Mouse (Mus musculus): ENCODE measurements around the gene Tbc1d32.

Tbc1d32 gene

DNA sequence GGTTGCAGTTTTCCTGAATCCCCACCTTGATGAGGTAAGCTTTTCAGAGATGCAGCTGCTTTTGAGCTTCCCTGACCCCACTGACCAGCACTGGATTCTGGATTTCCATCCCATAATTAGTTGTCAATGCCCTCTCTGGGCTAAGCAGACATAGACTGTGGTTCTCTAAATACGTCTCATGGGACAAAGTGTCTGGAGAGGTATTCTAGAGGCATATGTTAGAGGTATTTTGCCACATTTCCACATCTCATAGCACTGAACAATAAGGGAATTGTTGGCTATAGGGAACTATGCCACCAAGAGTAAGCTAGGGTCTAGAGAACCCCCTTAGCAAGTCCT lies 121.5 kb downstream of the Tbc1d32 start:
- DNase-seq (ENCODE audit: low spot score): no peak

- peak; percentile 87 for DNase-seq (ENCODE audit: low spot score)
Observed at GRCm38 (mm10) chr10:56106333-56106995, 122.0 kb downstream of the Tbc1d32 start, which contains the start of gene Msl3l2. TSS of gene Msl3l2 (plus strand) at chr10:56106917.

DNA sequence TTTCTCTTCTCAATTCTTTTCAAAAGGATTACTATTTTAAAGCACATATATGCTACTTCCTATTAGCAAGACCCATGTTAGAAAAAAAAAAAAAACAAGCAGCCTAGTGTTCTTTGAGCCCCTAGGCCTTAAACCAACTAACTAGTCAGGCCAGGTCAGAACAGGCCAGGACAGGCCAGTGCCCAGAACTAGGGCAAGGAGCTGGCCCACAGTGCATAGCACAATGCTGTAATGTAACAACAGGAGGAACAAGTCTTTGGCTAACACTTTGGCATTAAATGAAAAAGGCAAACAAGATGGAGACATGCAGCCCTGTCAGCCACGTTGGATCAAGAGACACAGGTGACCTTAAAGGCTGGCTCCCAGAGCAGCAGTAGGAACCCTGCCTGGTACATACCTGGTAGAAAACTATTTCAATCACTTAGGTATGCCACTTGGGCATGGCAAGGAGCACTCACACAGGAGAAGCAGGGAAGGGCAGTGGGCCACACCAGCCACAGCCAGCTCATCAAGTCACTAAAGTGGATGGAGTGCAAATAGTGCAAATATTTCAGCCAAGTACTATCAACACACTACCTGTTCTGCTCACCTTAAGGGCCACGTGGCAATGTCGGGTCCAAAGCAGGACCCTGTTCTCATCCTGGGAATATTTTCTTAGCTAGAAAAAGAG lies 128.7 kb downstream of the Tbc1d32 start:
- DNase-seq (ENCODE audit: low spot score): no peak

DNA sequence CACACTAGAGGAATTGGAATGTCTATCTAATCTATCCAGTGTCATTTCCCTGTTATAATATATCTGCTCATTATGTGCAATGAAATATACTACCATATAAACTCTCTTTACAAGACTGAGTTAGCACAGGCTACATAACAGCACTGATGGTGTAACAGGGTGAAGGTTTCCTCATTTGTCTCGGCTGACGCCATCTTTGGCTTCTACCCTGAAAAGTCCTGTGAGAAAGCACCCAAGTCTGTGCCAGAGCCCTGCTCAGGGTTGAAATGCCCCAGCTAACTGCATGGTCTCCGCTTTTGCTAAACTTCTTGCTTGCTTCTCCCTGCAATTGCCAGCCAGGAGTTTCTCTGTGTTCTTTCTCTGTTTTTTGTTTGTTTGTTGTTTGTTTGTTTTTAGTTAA lies 129.4 kb downstream of the Tbc1d32 start:
- DNase-seq (ENCODE audit: low spot score): no peak

- DNase-seq (ENCODE audit: low spot score): no peak
Observed at GRCm38 (mm10) chr10:56096757-56097156, 131.7 kb downstream of the Tbc1d32 start.

DNA sequence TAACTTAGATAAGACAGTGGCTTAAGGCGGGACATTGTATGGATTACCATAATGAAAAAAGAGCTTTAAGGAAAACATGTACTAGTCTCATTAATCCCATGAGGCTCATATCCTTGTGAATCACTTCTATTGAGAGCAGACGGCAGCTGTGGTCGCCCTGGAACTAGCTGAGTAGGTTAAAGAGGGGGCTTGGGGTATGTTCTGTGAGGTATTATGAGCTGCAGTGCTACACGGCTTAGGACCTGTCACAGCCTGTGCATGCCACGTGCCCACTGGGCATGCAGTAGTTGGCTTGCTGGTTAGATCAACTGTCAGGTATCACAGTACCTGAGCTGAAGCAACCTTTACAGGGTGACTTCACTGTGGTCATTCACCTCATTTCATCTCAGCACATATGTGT lies 133.9 kb downstream of the Tbc1d32 start:
- no peak for DNase-seq (ENCODE audit: low spot score)

DNA sequence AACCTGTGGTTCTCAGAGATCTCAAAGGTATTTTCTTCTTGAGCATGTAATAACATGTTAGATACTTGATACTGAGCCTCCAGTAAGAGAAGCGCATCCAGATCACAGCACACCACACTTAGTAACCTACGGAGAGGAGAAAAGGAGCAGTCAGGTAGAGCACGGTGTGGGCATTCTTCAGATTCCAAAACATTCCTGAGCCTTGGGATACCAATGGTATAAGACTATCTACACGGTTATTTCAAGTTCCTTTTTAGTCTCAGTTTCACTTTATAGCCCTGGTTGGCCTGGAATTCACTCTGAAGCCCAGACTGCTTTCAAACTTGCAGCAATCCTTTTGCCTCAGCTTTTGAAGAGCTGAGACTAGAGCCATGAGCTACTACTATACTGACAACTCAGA lies 138.8 kb downstream of the Tbc1d32 start:
- no peak for DNase-seq (ENCODE audit: low spot score)

DNA sequence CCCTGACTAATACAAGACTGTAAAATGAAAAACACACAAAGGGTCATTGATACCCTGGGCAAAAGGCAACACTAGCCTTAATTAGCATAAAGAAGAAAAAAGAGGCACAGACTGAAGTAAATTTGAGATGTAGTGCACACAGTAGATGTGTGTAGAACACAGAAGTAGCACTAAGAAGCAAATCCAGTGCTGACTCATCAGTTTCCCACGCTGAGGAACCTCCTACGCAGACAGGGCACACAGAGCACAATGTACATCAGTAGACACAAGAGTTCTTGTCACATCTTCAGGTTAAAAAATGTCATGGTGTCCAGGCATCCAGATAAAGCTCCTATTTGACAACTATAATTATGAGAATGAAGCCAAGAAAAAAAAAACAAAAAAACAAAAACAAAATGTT lies 165.7 kb downstream of the Tbc1d32 start:
- no peak for DNase-seq (ENCODE audit: low spot score)

- DNase-seq (ENCODE audit: low spot score): no peak
Observed at GRCm38 (mm10) chr10:56061238-56061830, 167.2 kb downstream of the Tbc1d32 start.

DNA sequence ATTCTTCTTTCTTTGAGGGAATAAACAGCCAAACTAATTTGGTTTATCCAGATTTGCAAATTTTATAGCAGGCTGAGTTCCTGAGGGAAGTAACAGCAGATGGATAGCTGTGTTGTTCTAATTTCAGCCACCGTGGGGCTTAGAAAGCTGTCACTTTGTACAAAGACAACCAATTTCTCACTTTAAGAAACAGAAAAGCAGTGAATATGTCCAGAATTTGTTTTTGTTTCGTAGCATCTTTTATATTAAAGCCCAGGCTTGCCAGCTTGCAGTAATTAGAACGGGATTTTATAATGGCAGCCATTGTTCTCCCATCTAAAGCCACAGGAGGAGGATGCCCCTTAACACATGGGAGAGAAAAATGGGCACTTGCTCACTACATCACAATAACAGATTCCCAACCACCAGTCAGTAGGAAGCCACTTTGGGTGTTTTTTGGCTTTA lies 169.5 kb downstream of the Tbc1d32 start:
- no peak for DNase-seq (ENCODE audit: low spot score)

- DNase-seq (ENCODE audit: low spot score): no peak
Observed at GRCm38 (mm10) chr10:56025400-56025799, 203.1 kb downstream of the Tbc1d32 start.

DNA sequence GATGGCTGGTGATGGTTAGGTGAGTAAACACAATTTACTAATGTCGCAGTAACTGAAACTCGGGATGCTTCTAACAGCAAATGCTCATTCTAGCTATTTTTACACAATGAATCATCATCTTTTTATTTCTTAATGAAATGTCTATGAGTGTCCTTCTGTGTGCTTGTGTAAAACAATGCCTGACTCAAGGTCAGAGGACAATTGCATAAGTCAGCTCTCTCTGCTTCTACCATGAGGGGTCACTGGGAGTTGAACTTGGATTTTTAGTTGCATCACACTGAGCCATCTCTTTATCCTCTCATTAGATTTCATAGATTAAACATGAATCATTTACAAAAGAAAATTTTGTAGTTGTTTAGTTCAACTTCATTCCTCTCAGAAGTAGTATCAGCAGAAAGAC lies 203.9 kb downstream of the Tbc1d32 start:
- no peak for DNase-seq (ENCODE audit: low spot score)

DNA sequence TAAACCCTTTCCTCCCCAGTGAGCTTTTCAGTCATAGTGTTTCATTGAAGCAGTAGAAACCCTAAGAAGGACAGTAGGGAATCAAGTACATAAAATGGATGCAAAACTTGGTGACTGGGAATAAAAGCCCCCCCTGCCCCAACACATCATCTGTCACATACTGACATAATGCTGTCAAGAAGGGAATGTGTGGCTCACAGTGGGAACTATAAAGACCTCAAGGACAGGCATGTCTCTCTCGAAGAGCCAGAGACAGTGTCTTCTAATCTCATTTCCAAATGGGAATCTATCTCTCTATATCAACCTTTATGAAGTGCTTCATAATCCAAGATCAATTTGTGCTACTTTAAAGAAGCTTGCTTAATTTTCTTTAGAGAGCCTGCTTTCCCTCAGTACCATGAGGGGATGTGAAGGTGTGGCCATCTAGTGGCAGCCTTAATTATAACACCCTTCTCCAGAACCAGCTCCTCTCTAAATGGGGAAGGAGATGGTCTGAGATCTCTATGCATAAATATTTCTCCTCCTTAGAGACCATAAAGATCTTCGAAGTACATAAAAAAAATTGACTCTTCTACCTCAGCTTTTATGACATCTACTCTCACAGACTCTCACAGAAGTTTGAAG lies 248.5 kb downstream of the Tbc1d32 start:
- DNase-seq (ENCODE audit: low spot score): peak; percentile 72

DNA sequence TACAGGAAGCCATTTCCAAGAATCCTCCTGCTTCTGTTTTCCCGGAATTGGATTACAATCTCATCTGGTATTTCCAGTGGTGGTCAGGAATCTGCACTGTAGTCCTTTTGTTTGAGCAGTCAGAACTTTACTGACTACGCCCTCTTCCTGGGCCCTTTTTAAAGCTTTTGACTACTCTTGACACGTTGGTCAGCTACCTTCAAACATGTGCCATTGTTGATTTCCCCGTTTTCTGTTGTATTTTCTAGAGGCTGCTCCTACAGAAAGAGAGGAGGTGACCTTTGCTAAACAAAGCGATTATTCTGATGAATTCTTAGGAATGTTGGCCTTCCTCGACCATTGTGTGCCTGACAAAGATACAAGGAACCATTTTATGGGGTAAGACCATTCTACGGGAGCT lies 250.5 kb downstream of the Tbc1d32 start:
- DNase-seq (ENCODE audit: low spot score): no peak

Measured in embryo, embryonic 10 days (tissue).